Mouse (Mus musculus) lung, postnatal 0 days (tissue): ENCODE measurements at regions not wholly inside any gene's neighbourhood (a gene's known extent, or its start where the extent isn't known, plus 50 kb on each side); places are given as distances from the start of the nearest gene placed in this dataset.

Source experiments
- CTCF ChIP-seq: IDR thresholded peaks from 2 replicates; pipeline ENCODE4 v1.5.1; 2016; ENCODE audit warnings: antibody characterized with exemption, mild to moderate bottlenecking
- EP300 ChIP-seq: IDR thresholded peaks from 2 replicates; pipeline ENCODE4 v1.6.1; 2016; ENCODE audit warnings: antibody characterized with exemption, mild to moderate bottlenecking, control low read depth

- TF ChIP-seq CTCF, result peak; percentile 19; the same call in 1 of the 2 replicates
- no peak for TF ChIP-seq EP300
Observed at GRCm38 (mm10) chr1:75693231-75693914, 147.3 kb downstream of the Slc4a3 start.
